Mouse (Mus musculus) liver, postnatal 0 days (tissue): Measurements from ENCODE around the gene Hexim1.

Experiments
- CTCF ChIP-seq: sonication (generic); IDR thresholded peaks from 2 replicates; pipeline ENCODE4 v1.5.1; 2016; ENCODE audit warnings: antibody characterized with exemption, low read depth
- EP300 ChIP-seq: IDR thresholded peaks from 2 replicates; pipeline ENCODE4 v1.6.1; 2016; ENCODE audit warnings: antibody characterized with exemption, low read depth, mild to moderate bottlenecking

DNA sequence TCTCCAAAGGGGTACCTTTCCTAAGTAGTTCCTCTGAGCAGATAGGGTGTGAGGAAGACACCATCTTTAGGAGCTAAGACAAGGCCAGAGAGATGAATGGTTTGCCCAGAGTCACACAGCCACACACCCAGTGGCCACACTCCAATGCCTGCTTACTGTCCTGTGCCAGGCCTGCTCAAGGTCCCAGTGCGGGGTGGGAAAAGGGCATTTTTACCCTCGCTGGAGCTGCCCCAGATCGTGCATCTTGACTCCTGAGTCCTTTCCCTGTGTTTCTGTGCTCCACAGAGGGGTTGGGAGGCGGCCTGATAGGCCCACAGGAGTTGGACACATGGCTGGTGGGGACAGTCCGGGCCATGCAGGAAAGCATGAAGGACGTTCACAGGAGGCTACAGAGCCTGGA lies 10.2 kb upstream of the Hexim1 start:
- TF ChIP-seq EP300 (no peak), CTCF (no peak)
